Mouse (Mus musculus): Measurements from ENCODE around the gene Derl2.

The Derl2 gene

DNA sequence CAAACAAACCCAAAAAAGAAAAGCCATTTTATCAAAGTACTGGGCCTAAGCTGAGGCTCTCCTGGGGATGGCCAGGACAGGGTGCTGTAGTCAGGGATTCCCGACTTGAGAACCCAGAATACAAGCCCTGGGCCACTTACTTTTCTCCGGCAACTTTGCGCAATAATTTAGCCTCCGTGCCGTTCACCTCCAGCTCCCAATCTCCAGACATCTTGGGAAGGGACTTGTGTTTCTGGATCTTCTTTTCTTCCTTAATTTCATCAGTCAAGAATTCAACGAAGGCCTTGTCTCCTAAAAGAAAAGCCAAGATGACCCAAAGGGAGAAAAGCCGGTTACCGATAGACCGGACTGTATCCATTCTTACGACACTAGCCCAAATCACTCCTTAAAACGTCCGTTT, 37.6 kb downstream of the Derl2 start:
- no peak for DNase-seq

DNA sequence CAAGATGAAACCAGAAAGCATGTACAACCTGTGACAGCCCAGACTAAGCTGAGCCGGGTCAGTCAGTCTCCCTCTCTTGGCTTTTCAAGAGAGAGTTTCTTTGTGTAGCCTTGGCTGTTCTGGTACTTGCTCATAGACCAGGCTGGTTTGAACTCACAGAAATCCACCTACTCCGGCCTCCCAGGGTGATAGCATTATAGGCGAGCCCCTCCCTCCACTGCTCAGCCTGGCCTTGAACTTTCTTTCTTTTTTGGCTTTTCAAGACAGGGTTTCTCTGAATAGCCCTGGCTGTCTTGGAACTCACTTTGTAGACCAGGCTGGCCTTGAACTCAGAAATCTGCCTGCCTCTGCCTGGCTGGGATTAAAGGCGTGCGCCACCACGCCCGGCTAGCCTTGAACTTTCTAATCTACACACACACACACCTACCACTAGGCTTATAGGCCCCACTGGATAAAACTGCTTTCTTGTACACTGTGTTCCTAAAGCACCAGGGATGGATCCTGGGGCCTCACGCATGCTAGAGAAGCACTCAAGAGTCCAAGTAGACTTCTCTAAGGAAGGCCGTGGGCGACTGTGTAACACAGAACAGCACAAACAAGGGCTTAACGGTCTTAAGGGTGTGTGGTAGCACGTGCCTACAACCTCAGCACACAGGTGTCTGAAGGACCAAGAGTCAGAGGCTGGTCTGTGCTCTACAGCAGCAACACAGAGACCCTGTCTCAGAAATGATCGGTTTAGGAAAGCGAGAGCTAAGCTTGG, 38.7 kb downstream of the Derl2 start:
- DNase-seq = no peak

DNA sequence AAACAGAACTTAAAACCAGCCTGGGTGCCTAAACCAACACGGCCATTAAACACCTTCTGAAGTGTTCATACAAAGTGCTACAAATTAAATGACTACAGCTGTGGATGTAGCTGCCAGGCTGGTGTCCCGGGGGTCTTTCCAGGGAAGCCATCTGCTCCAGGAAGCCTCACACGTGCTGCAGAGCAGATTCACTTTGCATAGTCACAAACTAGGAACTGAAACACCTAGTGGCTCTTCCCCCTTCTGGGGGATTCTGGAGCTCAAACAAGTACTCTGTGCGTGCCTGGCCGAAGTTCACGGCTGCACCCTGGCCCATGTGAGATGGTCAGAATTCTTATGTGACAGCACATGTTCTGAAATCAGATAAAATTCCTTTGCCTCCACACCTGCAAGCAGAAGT, 39.4 kb downstream of the Derl2 start:
- DNase-seq = no peak

DNA sequence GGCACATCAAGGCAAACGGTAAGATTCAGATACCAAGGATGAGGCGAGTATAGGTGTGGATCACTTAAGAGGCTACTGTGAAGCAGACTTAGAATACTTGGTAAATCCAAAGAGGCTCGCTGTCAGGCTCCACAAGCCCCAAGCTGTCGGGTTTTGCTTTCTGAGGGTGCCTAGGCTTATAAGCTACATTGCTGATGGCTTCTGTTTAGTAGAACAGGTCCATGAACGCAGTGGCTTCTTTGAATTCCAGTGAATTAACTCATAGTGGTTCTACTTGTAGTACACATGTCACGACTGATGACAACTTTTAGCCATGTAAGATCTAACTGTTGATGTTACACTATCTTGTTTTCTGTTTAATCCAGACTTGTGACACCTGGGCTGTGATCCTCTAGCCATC, 42.3 kb downstream of the Derl2 start:
- DNase-seq = no peak

DNA sequence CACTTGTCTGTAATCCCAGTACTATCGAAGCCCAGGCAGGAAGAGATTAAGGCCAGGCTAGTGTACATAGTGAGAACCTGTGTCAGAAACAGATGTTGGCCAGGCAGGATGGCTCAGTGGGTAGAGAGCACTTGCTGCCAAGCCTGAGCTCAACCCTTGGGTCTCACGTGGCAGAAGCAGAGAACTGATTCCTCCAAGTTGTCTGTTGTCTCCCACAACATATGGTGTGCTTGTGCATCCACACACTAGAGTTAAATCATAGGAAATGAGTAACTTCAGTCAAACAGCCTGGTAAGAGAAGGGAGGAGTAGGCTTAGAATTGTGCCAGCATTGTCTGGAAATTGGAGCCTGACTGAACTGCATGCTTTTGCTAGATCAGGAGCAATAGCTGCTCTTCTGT, 44.4 kb downstream of the Derl2 start:
- DNase-seq = no peak

DNA sequence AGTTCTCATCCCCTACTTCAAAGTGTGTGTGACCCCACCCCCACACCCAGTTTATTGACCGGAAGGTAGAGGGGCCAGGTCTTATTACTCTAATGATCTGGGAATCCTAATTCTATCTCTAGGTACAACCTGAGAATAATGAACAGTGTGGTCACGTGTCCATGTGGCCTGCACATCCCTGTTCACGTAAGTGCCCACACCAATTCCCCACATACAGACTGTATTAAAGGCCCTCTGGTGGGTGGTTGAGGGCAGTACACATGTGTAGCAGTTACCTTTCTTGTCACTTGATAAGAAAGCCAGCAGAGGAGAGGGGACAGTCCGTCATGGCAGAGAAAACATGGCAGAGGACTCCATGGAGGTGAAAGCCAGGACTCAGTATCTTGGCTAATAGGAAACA, 45.7 kb downstream of the Derl2 start:
- DNase-seq = no peak

DNA sequence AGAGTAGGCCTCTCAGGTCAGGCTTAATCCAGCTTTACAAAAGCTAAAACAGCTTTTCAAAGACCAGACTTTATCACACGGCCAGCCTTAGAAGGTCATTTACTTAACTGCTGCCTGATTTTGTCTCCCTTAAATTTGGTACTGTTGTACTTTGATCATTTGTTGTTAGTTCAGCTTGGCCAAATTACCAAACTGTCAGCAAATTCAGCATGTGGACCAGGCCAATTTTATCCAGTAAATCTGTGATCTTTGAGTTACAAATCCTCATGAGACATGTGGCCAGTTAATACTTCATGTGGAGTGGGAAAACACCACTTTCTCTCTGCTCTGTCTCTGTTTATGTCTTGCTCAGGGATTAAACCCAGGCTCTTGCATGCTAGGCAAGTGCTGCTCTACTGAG, 47.1 kb downstream of the Derl2 start:
- DNase-seq = no peak

DNA sequence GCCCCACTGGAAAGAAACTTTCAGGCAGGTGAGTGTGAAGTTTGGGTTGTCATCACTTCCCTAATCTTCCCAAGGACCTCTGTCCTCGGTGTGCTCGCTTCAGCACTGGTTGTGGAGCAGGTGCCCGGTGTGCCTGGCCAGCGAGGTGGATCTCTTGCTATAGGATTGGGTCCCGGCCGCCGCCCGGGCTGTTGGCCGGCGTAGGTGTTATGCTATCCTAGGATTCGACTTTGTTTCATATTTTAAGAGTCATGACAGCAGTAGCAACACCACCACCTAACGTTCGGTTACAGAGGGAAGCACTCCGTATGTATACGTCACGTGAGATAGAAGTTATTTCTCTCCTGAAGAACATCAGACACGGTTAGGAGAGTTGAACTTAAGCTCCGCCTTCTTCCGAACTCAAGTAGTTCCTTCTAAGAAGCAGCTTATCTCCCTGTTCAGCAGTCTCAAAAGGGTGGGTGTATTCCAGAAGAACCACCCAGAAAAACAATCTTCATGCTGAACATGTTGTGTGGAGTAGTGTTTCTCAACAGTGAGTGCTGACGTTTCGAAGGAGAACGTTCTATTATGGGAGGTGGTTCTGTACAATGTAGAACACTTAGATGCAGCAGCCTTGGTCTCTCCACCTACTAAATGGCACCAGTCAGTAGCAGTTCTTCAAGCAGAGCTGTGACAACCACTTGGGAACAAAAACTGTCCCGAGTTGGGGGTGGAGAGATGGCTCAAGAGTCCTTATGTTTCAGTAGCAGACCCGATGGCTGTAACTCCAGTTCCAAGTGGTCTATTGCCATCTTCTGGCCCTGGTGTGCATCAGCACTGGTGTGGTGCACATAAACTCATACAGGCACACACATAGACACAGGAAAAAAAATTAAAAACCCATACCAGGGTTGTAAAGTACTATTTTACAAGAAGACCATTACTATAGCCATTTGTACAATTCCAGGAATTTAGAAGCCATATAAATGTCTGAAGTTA, 48.8 kb downstream of the Derl2 start:
- DNase-seq = no peak

DNA sequence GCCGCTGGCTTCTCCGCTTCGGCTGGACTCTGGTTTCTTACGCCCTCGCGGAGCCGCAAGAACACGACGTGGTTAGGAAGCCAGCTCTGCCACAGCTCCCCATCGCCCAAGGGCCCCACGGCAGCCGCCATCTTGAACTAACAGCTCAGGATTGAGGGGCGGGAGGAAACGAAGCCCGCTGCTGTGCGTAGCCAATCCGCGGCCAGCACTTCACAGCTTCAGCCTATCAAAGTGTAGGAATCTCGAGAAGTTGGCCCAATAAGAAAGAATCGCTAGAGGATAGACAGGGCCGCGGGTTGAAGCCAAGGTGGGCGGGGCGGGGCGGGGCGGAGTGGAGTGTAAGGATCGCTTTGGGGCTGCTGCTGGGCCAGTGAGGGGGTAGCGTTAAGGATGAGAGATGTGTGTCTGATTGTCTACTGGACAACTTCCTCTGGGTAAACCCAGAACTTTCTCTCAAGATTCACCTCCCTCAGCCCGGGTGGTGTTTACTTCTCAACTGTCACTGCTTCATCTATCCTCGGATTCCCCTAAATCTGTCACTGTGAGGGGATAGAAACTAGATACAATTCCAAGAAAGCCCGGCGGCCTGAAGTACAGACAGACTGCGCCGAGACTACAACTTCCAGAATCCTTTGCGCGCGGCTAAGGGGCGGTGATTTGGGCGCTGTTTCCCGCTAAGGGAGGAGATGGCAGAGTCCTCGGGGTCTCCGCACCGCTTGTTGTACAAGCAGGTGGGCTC, 49.7 kb downstream of the Derl2 start, which contains the start of the genes Nup88 and Rpain:
TSS of gene Nup88 (minus strand) at position 153 of the 739 bp plus-strand sequence.
TSS of gene Rpain (plus strand) at position 393 of the 739 bp plus-strand sequence.
- peak; percentile 95 for DNase-seq

DNA sequence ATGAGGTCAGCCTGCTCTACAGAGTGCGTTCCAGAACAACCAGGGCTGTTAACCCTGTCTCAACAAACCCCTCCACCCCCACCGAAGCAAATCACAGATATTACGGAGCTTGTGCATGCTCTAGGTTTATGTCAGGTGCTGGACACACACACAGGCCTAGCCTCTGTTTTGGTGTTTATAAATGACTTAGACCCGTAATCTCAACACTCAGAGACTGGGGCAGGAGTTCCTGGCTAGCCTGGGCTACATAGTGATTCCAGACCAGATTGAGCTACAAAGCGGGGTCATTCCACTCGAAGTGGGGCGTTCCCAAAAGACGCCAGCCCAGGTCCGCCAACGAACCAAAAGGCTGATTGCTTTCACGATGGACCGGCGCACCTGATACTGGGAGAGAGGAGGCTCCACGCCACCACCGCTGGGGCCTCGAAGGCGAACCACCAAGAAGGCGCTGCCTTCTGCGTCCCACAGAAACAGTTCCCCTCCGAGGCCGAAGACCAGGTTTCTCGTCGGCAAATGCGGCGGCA, 50.3 kb downstream of the Derl2 start:
- DNase-seq = no peak

DNA sequence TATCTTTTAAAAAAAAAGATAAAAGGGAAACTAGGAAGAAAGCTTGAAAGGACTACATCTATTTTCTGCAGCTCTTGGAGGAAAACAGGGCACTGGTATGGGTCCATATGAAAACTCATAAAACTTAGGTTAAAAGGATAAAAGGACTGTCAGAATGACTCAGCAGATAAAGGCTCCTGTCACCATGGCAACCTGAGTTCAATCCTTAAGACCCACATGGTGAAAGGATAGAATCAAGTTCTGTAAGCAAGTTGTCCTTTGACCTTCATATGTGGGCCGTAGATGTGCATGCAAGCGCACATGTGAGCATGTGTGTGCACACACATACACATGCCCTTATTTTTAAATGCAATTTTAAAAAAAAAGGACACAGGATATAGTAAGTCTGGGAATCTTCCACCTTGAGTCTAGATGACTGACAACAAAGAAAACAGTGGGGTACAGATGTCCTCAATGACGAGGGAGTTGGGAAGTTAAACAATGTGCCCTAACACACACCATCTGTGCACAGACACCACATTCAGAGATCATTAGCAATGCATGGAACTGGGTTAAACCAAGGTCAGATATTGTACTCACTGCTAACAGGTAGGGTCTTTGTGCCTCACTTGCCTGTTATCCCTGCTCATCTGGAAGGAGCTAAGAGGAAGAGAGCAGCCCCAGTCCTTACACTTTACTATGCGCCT, 55.3 kb downstream of the Derl2 start:
- no peak for DNase-seq

DNA sequence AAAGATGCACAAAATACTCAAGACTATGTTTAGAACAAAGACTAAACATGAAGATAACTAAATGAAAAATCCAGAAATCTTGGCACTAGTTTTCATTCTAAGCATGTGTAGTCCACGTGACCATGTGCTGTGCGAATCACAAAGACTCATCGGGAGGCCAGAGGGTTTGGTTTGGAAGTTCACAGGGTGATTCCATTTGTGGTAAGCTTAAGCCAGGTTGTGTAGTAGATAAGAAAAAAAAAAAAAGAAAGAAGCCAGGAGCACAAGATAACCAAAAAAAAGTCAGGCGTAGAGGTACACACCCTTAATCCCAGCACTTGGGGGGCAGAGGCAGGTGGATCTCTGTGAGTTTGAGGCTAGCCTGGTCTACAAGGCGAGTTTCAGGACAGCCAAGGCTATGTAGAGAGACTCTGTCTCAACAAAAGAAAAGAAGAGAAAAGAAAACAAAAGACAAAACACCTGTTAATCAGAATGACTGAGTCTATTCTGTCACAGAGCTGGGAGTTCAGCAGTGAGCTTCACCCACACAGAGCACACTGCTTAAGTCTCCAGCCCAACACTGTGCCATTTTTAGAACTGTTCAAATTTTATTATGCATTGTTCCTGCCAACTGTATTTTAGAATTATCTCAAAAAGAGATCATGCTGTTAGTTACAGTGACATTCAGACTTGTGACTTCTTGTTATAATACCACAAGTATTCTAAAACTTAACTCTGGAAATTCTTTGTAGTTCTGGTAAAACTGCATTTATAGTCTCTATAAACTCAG, 58.7 kb downstream of the Derl2 start:
- no peak for DNase-seq
